Mouse (Mus musculus) left cerebral cortex, postnatal 10 days (tissue): ENCODE results near the gene Ush2a. TPM values are rescaled to one million over a fixed set of nuclear protein-coding genes. Genes with fewer than 3 reads are reported as not detected.
A peak's percentile ranks its signal among the peaks of the same experiment; 100 is the strongest.

Source experiments
- DNase-seq, 2 experiments: peaks; one replicate each; pipeline ENCODE4 v3.0.0; 2021 to 2022; ENCODE audit warnings: low spot score in 2 of 2, mixed read lengths in 1 of 2; ENCODE audit errors: extremely low spot score in 1 of 2
- intact Hi-C: fragments of 180-260 bp; cut with DNase I; formaldehyde crosslinking; loops from one replicate; pipeline ENCODE4 v1.15.1; 2025
- total RNA-seq, 2 experiments: library from RNA; stranded (reverse); gene quantifications; 2 replicates each; pipeline ENCODE4 v1.2.3; 2021

Gene Ush2a
- total RNA-seq, 2 experiments from 2014 or later: 0.13 to 0.32 TPM

DNA sequence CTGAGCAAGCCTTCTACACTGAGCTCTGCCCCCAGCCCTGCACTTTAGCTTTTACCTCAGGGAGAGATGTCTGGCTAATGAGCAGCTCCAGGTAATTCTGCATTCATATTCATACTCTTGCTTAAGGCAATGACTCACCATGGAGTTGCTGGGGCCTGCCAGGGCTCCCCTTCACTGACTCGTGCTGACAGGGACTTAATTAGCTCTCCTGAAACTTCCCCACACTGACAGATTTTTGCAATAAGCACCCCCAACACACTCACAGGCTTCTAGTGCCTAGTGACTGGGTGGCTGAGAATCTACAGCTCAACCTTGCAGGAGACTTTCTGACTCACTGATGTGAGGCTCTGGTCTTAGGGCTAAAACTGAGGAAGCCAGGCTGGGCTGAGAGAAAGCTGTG lies 658.1 kb downstream of the Ush2a start:
- no peak for DNase-seq
- intact Hi-C loops: no loop called here

DNA sequence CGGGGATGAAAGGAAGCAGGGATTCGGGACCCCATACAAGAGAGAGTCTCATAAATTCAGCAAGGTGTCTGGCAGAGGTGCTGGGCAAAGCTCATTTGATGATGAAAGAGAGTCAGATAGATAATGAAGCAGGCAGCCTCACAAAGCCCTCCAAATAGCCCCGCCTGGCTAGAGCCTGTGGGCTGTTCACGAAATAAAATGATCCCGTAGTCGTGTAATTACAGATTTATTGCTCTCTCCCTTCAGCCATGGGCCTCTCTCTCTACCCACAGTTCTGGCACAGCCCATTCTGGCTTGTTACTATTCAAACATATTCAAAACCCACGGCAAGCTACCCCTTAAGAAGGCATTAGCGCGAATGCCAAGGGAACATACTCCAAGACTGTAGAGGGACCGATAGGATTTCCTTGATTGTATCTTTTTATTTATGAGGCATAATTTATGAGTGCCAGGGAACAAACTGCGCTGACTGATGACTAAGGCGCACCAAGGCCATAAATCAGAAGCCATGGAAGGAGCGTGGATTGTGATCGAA lies 675.5 kb downstream of the Ush2a start:
- DNase-seq: no peak
- intact Hi-C loops: no loop called here

DNA sequence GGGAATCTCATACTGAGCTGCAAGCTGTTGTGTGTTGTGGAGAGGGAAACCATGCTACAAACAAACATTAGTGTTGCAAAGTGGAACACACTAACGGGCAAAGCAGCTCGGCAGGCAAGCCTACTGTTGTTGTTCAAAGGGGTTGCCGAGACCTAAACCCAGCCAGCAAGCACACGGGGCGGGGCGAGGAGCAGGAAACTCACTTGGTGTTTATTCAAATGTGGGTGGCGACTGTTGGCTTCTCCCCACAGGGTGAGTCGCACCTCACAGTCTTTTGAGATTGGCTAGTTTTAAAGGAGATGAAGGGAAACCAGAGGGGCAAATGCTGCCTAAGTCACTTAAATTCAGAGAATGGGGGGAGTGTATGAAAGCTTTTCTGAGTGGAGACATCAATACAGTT lies 683.5 kb downstream of the Ush2a start:
- DNase-seq: no peak
- intact Hi-C loops: no loop called here

DNA sequence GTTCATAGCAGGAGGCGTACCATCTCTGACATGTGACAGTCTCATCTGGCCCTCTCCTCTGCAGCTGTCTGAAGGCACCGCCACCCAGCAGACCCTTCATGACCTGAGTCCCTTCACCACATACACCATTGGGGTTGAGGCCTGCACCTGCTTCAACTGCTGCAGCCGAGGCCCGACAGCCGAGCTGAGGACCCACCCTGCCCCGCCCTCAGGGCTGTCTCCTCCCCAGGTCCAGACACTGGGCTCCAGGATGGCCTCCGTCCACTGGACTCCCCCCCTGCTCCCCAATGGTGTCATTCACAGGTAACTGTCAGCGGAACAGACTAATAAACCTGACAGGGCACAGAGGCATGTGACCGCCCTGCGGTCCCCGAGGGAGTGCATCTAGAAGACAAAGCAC lies 685.0 kb downstream of the Ush2a start:
- DNase-seq: peak in 1 of 2 experiments; percentile 23
- intact Hi-C loops: no loop called here

DNA sequence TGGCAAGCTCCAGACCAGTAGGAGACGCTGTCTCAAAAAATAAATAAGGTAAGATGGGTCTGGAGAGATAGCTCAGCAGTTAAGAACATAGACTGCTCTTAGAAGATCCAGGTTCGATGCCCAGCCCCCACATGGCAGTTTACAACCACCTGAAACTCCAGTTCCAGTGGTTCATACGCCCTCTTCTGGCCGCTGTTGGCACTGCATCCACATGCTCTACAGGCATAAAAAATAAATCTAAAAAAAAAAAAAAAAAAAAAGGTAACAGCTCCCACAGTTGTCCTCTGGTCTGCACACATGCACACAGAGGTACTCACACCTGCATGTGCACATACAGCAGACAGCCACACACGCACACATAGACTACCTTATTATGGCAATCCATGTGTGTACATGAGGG lies 686.0 kb downstream of the Ush2a start:
- peak in 1 of 2 experiments; percentile 47 for DNase-seq
- intact Hi-C loops: no loop called here

DNA sequence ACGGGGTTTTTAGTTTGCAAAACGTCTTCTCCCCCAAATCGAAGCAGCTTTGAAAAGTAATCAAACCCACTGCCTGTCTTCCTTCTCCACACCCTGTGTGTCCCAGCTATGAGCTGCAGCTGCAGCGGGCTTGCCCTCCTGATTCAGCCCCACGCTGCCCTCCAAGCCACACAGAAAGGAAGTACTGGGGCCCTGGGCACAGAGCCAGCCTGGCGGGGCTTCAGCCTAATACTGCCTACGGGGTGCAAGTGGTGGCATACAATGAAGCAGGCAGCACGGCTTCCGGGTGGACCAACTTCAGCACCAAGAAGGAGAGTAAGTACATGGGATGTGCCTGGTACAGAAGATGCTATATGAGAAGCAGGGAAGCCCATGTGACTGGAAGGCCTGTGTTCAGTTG lies 686.5 kb downstream of the Ush2a start:
- DNase-seq: peak in 1 of 2 experiments; percentile 65

DNA sequence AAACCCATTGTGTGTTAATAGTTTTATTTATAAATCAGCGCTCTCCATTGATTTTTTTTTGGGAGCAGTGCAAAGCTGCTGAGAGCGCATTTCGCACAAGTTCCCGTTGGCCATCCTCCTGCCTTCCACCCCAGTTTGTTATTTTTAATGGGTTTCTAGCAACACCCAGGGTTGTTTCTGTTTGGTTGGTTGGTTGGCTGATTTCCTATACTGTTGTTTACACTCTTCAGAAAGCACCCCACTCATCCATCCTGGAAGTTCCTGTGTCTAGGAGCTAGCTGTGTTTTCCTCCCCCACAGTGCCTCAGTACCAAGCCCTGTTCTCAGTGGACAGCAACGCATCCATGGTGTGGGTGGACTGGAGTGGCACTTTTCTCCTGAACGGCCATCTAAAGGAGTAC lies 689.3 kb downstream of the Ush2a start:
- DNase-seq: no peak
- intact Hi-C loops: no loop called here

More for the DNA sequence above, 686.5 kb downstream of the Ush2a start:
- intact Hi-C loops: no loop called here

DNA sequence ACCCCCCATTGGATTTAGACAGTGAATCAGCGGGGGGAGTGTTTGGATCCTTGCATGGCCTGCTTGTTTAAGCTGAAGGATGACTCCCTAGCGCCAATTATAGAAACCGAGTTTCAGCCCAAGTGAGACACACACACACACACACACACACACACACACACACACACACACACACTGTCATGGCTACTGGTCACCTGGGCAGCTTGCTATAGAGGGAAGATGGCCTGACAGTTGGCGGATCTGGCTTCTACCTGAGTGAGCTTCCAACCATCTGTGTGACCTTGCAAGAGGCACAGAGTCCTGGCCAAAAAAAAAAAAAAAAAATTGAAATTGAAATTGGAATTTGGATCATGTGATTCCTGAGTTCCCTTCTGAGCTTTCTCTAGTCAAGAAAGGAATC lies 690.7 kb downstream of the Ush2a start:
- intact Hi-C loops: no loop called here
- no peak for DNase-seq

DNA sequence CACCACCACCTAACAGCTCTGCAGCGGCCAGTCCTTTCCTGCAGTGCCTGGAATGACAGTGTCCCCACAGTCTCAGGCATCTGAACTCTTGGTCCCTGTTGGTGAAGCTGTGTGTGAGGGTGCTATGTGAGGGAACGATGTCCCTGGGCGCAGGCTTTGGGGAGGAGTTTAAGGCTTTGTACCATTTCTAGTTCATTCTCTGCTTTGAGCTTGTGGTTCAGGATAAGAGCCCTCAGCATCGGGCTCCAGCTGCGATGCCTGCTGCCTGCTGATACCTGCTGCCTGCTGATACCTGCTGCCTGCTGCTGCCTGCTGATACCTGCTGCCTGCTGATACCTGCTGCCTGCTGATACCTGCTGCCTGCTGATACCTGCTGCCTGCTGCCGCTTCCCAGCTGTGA lies 711.3 kb downstream of the Ush2a start:
- intact Hi-C loops: no loop called here
- no peak for DNase-seq

DNA sequence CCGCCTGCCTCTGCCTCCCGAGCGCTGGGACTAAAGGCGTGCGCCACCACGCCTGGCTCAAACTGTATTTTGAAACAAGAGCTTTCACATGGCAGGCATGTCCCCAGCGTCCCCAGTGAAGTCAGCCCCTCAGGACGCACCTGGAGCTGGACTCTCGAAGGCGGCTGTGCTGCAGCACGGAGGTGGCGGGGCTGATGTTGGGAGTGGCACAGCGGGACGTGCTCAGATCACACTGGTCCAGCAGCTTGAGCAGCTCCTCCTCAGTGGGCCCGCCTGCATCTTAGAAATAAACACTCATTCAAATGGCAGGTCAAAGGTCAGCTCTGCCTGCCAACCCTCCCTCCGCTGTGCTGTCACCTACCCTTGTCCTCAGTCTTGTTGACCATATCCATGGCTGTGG lies 712.1 kb downstream of the Ush2a start:
- intact Hi-C loops: no loop called here
- no peak for DNase-seq

DNA sequence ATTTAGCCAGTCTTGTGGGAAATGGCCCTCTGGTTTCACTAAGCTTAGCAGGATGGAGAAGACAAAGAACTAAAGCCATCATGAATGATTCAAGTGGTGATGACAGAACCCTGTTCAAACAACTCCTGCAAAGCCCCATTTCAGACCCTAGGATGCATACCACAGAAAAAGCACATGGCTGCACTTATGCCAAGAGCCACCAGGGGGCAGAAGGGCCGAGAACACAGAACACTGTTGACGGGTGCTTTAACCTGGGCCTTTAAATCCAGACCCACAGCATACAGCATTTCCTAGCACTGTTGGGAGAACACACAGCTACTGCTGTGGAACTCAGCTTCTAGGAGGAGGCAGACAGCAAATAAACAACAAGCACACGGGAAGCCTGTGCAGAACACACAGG lies 718.2 kb downstream of the Ush2a start:
- peak in 1 of 2 experiments; percentile 61 for DNase-seq
- intact Hi-C loops: no loop called here

DNA sequence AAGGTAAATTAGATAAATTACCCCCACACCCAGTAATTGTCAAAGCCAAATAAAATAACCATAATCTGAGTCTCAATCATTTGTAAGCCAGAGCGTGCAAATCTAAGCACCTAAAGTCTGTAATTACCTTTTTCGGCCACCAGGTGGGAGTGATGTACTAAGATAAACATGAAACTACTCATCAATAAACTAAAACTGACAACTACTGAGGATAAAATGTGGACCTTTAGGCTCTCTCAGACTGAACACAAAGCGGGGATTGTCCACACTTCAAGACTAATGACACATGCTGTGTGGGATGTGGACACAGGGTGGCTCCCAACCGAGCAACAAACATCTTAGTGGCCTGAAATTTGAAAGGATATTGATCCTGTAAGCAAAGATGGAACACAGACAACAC lies 731.4 kb downstream of the Ush2a start:
- intact Hi-C loops: no loop called here
- DNase-seq: peak in 1 of 2 experiments; percentile 34

DNA sequence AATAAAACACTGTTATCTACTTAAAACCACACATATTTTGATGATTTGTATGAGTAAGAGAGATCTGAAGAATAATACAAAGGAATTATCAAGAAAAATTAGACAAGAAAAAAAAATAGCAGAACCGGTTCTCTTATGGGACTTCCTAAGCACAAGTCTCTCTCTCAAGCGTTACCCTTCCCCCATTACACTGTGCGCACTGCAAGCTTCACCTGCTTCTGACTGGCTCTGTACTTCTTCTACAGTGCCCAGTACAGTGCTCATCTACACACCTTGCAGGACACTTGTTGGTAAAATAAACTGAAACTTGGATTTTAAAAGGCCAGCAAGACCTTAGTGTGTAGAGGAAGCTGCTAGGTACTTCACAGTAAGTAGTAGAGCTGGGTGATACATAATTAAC lies 736.1 kb downstream of the Ush2a start:
- no peak for DNase-seq
- intact Hi-C loops: no loop called here

DNA sequence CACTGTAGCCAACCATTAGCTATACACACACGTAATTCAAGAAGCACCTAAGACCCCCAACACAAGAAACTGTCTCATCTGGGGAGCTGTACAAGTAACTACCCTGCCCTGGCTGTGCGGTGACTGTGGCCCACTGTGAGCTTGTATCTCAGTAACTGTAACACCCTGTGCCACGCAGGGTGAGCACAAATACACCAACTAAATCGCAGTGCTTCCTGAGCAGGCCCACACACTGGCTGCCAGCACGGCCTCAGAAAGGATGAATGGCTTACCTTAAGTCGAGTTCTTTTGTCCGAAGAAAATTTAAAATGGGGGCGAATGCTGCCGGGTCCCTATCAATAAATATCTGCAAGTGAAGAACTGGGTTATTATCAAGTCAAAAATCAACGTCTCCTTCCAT lies 738.2 kb downstream of the Ush2a start:
- intact Hi-C loops: no loop called here
- DNase-seq: no peak

DNA sequence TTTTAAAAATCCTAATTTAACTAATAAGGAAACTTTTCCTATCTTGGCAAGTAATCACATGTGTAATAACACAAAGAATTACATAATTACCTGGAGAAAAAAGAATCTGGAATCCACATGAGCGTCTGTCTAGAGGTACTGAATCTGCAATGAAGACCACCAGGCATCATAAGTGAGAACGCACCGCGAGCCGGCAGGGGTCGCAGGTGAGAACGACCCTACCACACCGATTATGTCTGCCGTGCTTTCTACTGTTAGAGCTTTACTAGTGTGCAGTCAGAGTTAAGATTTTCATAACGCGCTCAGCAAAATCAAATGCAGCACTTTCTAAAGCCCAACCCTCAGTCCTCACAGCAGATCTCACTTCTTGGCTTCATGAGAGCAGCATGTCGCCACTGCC lies 740.0 kb downstream of the Ush2a start:
- intact Hi-C loops: no loop called here
- DNase-seq: no peak

DNA sequence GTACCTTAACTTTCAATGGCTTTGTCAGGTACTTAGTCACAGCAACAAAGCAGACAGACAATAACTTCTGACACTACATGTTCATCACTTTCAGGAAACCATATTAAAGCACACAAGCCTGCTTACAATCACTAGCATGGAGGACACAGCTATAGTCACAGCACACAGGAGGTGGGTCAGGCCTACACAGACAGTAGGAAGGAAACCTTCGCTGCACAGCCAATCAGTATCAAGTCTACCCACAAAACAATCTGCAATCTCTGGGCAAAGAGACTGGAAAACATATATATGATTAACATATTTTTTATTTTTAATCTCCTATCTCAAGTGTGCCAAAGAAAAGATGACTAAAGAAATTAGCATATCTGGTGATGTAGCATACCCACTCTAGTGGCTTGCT lies 743.0 kb downstream of the Ush2a start:
- intact Hi-C loops: no loop called here
- no peak for DNase-seq

DNA sequence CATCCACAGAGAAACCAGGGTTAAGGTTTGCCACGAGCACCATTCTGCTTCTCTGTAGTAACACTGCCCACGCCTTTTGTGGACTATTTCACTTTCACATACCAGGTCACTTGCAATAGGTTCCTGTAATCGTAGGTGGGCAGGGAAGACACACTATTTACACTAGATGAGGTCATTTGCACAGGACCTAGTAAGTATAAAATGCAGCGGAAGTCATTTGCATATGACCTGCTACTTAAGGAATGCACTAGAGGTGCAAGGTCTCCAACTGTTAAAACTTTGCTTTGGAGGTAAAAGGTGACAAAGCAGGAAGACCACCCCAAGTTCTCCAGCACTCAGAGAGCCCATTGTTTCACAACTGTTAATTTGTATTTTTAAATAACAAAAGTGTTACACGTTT lies 744.4 kb downstream of the Ush2a start:
- DNase-seq: no peak
- intact Hi-C loops: no loop called here

DNA sequence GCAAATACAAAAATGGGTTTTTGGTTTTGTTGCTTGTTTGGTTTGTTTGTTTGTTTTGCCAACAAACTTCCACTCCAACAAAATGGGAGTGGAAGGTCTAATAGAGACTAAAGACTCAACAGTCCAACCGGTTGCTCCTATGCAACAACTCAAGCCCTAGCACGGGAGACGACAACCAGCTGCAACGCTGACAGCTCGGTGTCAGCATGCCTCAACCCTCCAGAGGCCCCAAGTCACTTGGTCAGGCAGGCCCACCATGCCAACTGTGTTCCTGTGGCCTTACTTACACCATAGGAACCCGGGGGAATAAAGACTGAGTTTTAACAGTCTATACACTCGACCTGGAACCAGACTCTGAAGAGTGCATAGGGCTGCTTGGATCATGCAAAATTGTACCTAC lies 745.0 kb downstream of the Ush2a start:
- DNase-seq: no peak

DNA sequence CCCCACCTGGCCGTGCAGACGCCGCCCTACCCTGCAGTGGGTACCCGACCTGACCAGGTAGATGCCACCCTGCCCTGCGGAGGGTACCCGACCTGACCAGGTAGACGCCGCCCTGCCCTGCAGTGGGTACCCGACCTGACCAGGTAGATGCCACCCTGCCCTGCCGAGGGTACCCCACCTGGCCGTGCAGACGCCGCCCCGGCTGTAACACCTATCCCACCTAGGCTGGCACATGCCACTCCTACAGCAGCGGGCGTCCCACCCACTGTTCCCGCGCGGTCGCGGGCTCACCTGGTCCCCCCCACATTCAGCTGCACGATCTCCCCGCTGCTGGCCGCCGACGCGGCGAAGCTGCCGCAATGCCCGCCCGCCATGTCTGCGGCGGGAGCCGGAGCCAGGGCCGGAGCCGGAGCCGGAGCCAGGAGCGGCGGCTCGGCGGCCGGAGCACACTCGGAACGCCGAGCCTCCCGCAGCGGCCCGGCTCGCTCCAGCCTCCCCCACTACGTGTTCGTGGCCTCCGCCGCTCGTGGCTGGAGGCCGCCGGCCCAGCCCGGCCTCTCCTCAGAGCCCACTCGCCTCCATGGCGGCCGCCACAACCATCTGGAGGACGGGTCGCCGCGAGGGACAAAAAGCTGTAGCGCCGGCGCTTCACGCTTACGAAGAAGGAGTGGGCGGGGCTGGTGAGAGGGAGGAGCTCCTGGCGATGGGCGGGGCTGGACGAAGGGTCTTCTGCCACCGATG lies 745.6 kb downstream of the Ush2a start, which contains the start of gene Kctd3:
TSS of gene Kctd3 (minus strand) at position 603 of the 741 bp plus-strand sequence.
- peak; percentile 95 to 99 for DNase-seq
- intact Hi-C loops: no loop called here

More for the DNA sequence above, 745.0 kb downstream of the Ush2a start:
- intact Hi-C loops: no loop called here

DNA sequence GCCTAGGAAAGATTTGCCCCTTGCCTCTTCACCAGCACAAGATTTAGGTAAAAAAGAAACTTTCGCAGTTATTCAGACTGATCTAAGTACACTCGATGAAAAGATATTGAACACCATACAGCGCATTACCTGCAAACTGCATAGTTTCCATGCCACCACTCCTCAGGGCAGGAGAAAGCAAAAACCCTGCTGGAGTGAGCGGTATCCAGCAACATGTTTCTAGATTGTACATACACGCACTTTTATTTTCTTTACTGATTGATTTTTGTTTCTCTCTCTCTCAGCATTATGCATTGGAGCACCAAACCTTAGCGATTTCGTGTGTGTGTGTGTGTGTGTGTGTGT lies 746.1 kb downstream of the Ush2a start:
- intact Hi-C loops: no loop called here
- DNase-seq: no peak

DNA sequence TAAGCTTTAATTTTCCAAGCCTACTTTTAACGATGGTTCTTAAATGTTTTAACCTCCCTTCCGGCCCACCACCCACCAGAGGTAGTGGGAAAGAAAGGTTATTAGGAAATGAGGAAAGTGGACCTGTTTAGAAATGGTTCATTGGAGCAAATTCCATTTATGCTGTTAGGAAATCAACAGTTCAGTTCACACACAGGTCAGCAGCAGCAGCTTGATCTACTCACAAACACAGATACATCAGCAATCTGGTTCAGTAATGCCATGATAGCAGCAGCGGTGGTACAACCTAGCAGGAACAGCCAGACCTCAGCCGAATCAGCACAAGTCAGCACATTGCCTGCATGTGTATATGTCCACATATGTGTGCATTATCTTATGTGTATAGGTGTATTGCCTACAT lies 748.8 kb downstream of the Ush2a start:
- no peak for DNase-seq
- intact Hi-C loops: no loop called here
